ENCODE assay signal across 23 mouse cellular contexts in genomic region chr4:31849763-31850162, GRCm38 (mm10).
DNase-seq lines count a peak whose midpoint lies in the region; ATAC-seq and TF ChIP-seq lines count a peak whose summit lies in the region.
"Had no signal": no experiment of that assay in that cellular context is flagged by ENCODE, and none has a peak within 500 bp of the region (broad histone marks: within the 10 kb centered on the region; RNA-seq: fewer than 3 reads in every experiment).

No protein-coding gene starts in this region.

- H3K79me2 ChIP-seq in C2C12 (ENCODE audit: control insufficient read depth, insufficient read depth) = no peaks in the 10 kb centered on the region
- no peaks in the 10 kb centered on the region for H3K79me2 ChIP-seq in myocyte (ENCODE audit: control insufficient read depth, insufficient read depth)

- 76% methylated on average over 6 of the region's 6 CpGs for WGBS in midbrain, embryonic 11.5 days
- WGBS in midbrain, embryonic 14.5 days = 86% methylated on average over 6 of the region's 6 CpGs

- no peak for TF ChIP-seq CTCF in C2C12 (IDR thresholded peaks at IDR 0.05; ENCODE audit: control insufficient read depth, insufficient read depth, insufficient read length)

- no peaks in the 10 kb centered on the region for H3K4me1 ChIP-seq in midbrain, embryonic 11.5 days (ENCODE audit: control insufficient read depth, insufficient read depth, low read length)
- no peaks in the 10 kb centered on the region for H3K4me1 ChIP-seq in midbrain, embryonic 14.5 days (ENCODE audit: control insufficient read depth, insufficient read depth, low read length)

- no peak overlapping the region for H3K9ac ChIP-seq in midbrain, embryonic 11.5 days (ENCODE audit: low read length)
- H3K9ac ChIP-seq in midbrain, embryonic 14.5 days (replicated peaks; ENCODE audit: low read length) = no peak overlapping the region

- H3K36me3 ChIP-seq in midbrain, embryonic 11.5 days (ENCODE audit: control insufficient read depth, insufficient read depth, low read length) = no peaks in the 10 kb centered on the region
- no peaks in the 10 kb centered on the region for H3K36me3 ChIP-seq in midbrain, embryonic 14.5 days (ENCODE audit: control insufficient read depth, insufficient read depth, low read length)
- H3K36me3 ChIP-seq in C2C12 (ENCODE audit: control insufficient read depth, insufficient read depth) (no peaks in the 10 kb centered on the region), myocyte (ENCODE audit: control insufficient read depth, insufficient read depth) (no peaks in the 10 kb centered on the region)
- H3K36me3 ChIP-seq: G1E had no signal

- no peaks in the 10 kb centered on the region for H3K27me3 ChIP-seq in midbrain, embryonic 11.5 days (ENCODE audit: control insufficient read depth, insufficient read depth, low read length)
- H3K27me3 ChIP-seq in midbrain, embryonic 14.5 days (ENCODE audit: control insufficient read depth, insufficient read depth, low read length) = no peaks in the 10 kb centered on the region
- H3K27me3 ChIP-seq in C2C12 (ENCODE audit: control insufficient read depth, insufficient read depth, insufficient read length) = no peaks in the 10 kb centered on the region
- no peaks in the 10 kb centered on the region for H3K27me3 ChIP-seq in myocyte (ENCODE audit: control insufficient read depth, insufficient read depth, insufficient read length)
- H3K27me3 ChIP-seq: CH12.LX, Patski had no signal

- no peaks in the 10 kb centered on the region for H3K9me3 ChIP-seq in midbrain, embryonic 11.5 days (ENCODE audit: control insufficient read depth, low read length)
- H3K9me3 ChIP-seq in midbrain, embryonic 14.5 days (ENCODE audit: control insufficient read depth, low read length) = 0 out of 2 replicates have a peak, but pooled peaks cover 3% of the 10 kb centered on the region
- H3K9me3 ChIP-seq: G1E had no signal

- TF ChIP-seq POLR2A in myocyte (IDR thresholded peaks at IDR 0.05; ENCODE audit: insufficient read length, low read depth) = no peak

- H3ac ChIP-seq in C2C12 (ENCODE audit: control insufficient read depth, insufficient read length, low read depth) = no peak overlapping the region
- H3ac ChIP-seq in myocyte (ENCODE audit: control insufficient read depth, insufficient read length) = no peak overlapping the region

- no peak overlapping the region for H3K4me2 ChIP-seq in midbrain, embryonic 11.5 days
- no peak overlapping the region for H3K4me2 ChIP-seq in midbrain, embryonic 14.5 days (ENCODE audit: low read length)
- H3K4me2 ChIP-seq in myocyte (ENCODE audit: low read depth) = peak overlapping the region; percentile 30

- ATAC-seq in midbrain, embryonic 11.5 days (ENCODE audit: low FRiP score) = no peak
- no peak for ATAC-seq in midbrain, embryonic 14.5 days (ENCODE audit: low FRiP score, low TSS enrichment)
- ATAC-seq: activated CD4-positive, CD25-positive, alpha-beta regulatory T cell, adult 4 months; CD4-positive, CD25-positive, alpha-beta regulatory T cell, adult 4 months; Patski had no signal

- H3K27ac ChIP-seq in midbrain, embryonic 11.5 days (ENCODE audit: low read depth, low read length) = no peak overlapping the region
- no peak overlapping the region for H3K27ac ChIP-seq in midbrain, embryonic 14.5 days (replicated peaks; ENCODE audit: low read depth, low read length)

- H3K79me3 ChIP-seq in C2C12 (ENCODE audit: low read depth) = no peaks in the 10 kb centered on the region

- DNase-seq in midbrain, embryonic 11.5 days (ENCODE audit: low spot score, missing footprints) = peak; percentile 65
- DNase-seq in midbrain, embryonic 14.5 days = no peak
- no peak for DNase-seq in MN1 (ENCODE audit: low spot score)
- DNase-seq in urinary bladder, postnatal 10 days (ENCODE audit: low spot score) = no peak
- DNase-seq: adrenal gland, adult 2 months; adrenal gland, adult 8-10 months; adrenal gland, postnatal 10 days; adrenal gland, postnatal 14 days; adrenal gland, postnatal 25 days; adrenal gland, postnatal 36 days; B cell, adult 2 months; cerebellum, adult 11 months; cerebellum, adult 11-12 months; cerebellum, adult 18-20 months; cerebellum, adult 2 months; cerebellum, adult 8-10 months had no signal

- no peak overlapping the region for H3K4me3 ChIP-seq in midbrain, embryonic 11.5 days (ENCODE audit: low read depth, low read length)
- no peak overlapping the region for H3K4me3 ChIP-seq in midbrain, embryonic 14.5 days (replicated peaks; ENCODE audit: low read depth, low read length)
- H3K4me3 ChIP-seq in C2C12 (ENCODE audit: insufficient read depth, poor library complexity, severe bottlenecking) = no peak overlapping the region
- no peak overlapping the region for H3K4me3 ChIP-seq in myocyte

TF ChIP-seq in C2C12, 6 proteins besides CTCF, POLR2A, EP300 and RAD21:
- TF ChIP-seq MYOD1 (IDR thresholded peaks at IDR 0.05; ENCODE audit: control insufficient read depth, insufficient read length, low read depth) (peak; percentile 65), MAX (IDR thresholded peaks at IDR 0.05) (no peak)

TF ChIP-seq in myocyte, 11 proteins besides CTCF, POLR2A, EP300 and RAD21:
- TF ChIP-seq MYOD1 (IDR thresholded peaks at IDR 0.05; ENCODE audit: control insufficient read depth in 1 of 3, insufficient read length in 2 of 3, low read depth in 2 of 3) (peak in 2 of 3 experiments; percentile 70 to 82), TCF3 (IDR thresholded peaks at IDR 0.05; ENCODE audit: insufficient read length, low read depth) (no peak)
